Mouse (Mus musculus) lung, postnatal 4 days (tissue): Measurements from ENCODE around the gene Gm10842.

Experiments used
- DNase-seq, 2 experiments: peaks; one replicate each; pipeline ENCODE4 v3.0.0; 2021

The Gm10842 gene

GRCm38 (mm10) chr11:105153068-105153833, 6.6 kb downstream of the Gm10842 start:
- peak; percentile 63 to 82 for DNase-seq

GRCm38 (mm10) chr11:105155915-105156314, 9.2 kb downstream of the Gm10842 start:
- DNase-seq: no peak

- no peak for DNase-seq
Measured at GRCm38 (mm10) chr11:105156748-105157267, 10.1 kb downstream of the Gm10842 start.

DNA sequence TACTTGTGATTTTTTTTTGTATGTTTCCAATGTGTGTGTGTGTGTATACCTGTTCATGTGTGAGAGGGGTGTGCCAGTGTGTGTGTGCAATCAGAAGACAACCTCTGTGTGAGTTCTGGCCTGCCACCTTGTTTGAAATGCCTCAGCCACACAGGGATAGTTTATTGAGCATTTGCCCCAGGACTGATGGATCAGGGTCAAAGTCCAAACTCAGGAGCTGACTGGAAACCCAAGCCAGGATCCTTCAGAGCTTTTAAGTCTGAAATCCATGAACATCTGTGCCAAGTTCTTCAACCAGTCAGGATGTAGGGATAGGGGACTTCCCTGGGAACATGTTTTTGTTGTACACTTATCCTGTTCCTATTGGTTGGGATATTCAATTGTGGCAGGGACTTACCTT, 11.4 kb downstream of the Gm10842 start:
- DNase-seq: no peak

GRCm38 (mm10) chr11:105159673-105160360, 13.1 kb downstream of the Gm10842 start:
- DNase-seq: no peak

DNA sequence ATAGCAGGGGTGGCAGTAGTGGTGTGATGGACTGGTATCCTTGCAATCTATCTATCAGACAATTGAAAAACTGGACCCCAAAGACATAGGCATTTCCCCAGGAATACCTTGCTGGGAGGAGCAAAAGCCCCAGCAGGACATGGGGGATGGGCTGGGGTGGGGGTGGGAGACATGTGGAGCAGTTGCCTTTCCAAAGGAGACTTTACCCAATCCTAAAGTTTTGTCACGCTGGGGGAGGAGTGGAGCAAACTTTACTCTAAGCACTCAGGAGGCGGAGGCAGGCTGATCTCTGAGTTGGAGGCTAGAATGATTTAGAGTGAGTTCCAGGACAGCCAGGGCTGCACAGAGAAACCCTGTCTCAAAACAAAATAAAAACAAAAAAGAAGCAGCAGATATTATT, 14.7 kb downstream of the Gm10842 start:
- no peak for DNase-seq

GRCm38 (mm10) chr11:105164516-105165510, 18.1 kb downstream of the Gm10842 start:
- DNase-seq: no peak

- DNase-seq: no peak
Measured at GRCm38 (mm10) chr11:105166780-105167179, 20.1 kb downstream of the Gm10842 start.

GRCm38 (mm10) chr11:105178516-105178915, 31.8 kb downstream of the Gm10842 start, which contains the start of gene Tlk2:
Gene Tlk2, plus strand, starts transcription at chr11:105178807.
- DNase-seq: no peak

DNA sequence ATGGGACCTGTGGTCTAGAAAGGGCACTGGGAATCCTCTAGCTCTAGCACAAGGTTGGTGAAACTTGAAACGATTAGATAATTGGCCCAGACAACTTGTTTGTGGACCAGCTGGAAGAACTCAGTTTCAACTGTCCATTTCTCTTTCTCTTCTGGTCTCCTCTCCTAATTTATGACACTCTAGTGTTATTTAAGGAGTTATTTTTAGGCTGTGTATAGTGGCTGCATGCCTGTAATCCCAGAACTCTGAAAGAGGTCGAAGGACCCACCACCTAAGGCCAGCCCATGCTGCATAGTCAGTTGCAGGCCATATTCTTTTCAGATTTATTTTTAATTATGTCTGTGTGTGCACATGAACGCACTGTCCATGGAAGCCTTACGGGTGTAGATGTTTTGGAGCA, 32.8 kb downstream of the Gm10842 start:
- peak in 1 of 2 experiments; percentile 35 for DNase-seq

GRCm38 (mm10) chr11:105180471-105181091, 33.9 kb downstream of the Gm10842 start:
- peak in 1 of 2 experiments; percentile 50 for DNase-seq

DNA sequence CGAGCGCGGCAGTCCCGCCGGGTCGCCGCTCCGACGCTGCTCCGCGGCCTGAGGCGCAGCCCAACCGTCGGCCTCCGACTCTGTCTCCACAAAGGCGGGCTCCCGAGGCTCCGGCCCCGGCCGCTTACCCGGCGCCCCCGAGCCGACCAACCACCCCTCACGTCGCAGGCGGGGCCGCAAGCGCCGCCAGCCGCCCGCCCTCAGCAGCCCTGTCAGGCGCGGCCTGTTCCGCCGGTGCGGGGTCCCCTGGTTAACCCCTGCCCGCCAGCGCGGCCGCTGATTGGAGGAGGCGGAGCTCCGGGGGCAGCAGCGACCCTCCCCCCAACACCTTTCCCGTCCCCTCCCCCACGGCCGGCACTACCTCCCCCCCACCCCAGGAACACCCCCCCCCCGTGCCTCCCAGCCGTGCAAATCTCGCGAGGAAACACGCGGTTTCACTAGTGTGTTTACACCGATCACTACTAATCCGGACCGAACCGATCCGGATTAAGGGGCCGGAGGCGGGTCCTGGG, 34.5 kb downstream of the Gm10842 start:
- DNase-seq: peak; percentile 95 to 98

GRCm38 (mm10) chr11:105181689-105182460, 35.2 kb downstream of the Gm10842 start:
- DNase-seq: peak; percentile 66 to 73

DNA sequence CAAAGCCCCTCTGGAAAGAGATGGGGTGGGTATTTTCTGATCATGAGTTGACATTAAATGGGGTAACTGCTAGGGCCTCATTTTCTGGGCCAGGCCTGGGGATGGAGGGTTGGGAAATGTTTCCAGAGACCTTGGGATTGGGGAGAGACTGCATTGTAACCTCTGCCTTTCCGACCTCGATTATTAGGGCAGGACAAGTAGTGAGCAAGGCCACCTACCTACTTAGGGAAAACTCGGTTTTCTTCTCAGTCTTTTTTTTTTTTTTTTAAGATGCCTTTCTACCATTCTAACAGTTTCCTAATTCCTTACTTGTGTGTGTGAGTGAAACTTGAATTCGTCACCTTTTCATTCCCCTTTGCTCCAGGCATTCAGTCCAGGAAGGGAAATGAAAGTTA, 35.8 kb downstream of the Gm10842 start:
- DNase-seq: no peak

DNA sequence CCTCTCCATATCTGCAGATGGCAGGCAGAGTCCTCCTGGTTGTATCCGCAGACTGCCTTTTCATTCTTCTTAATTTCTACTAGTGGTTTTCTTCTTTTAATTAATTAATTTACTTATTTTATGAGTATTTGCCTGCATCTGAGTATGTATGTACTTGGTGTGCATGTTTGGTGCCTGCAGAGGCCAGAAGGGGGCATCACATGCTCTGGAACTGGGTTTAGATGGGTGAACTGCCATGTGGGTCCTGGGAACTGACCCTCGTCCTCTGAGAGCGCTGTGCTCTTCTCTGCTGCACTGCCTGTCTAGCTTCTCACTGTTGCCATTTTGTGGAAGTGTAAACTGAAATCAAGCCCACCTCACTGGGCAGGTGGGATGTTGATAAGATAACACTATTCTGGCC, 38.0 kb downstream of the Gm10842 start:
- DNase-seq: no peak

DNA sequence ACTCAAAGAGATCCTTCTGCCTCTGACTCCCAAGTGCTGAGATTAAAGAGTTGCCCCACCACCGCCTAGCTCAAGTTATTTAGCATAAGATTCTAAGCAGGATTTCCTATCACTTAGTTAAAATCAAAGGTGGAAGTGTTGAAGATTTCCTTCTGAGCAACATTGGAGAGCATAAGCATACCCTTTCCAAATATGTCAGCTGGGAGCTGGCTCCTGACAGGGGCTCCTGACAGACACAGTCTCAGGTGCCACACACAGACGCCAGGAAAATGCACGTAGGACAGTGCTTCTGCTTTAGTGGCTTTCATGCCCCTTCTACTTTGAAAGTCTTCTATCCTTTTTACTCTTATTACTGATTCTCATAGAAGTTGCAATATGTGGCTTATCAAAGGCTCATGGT, 45.5 kb downstream of the Gm10842 start:
- DNase-seq: no peak
